Mouse (Mus musculus) lung, embryonic 15.5 days (tissue): Measurements from ENCODE around the gene Alyref. TPM values are rescaled to one million over a fixed set of nuclear protein-coding genes. Genes with fewer than 3 reads are reported as not detected.

ENCODE experiments used
- ATAC-seq: fragments of 200-750 bp; cut with Nextera tagmentation; 2 replicates; pipeline ENCODE4 v1.8.0; 2017; ENCODE audit warnings: moderate number of reproducible peaks, borderline replicate concordance; ENCODE audit not compliant: low FRiP score, low TSS enrichment; ENCODE audit errors: extremely low read depth
- H3K27ac ChIP-seq: fragments of 300-500 bp; sonication (generic); 2 replicates; pipeline ENCODE4 v1.5.1; 2015; ENCODE audit warnings: moderate library complexity, mild to moderate bottlenecking, inconsistent platforms
- H3K27me3 ChIP-seq: fragments of 300-500 bp; sonication (generic); 2 replicates; pipeline ENCODE4 v1.6.1; 2015; ENCODE audit warnings: inconsistent platforms
- H3K36me3 ChIP-seq: fragments of 300-500 bp; sonication (generic); 2 replicates; pipeline ENCODE4 v1.6.1; 2015; ENCODE audit warnings: inconsistent platforms
- H3K4me1 ChIP-seq: fragments of 300-500 bp; sonication (generic); 2 replicates; pipeline ENCODE4 v1.6.1; 2015; ENCODE audit warnings: inconsistent platforms
- H3K4me2 ChIP-seq: fragments of 300-500 bp; sonication (generic); 2 replicates; pipeline ENCODE4 v1.6.1; 2015; ENCODE audit warnings: inconsistent platforms, mild to moderate bottlenecking, moderate library complexity
- H3K4me3 ChIP-seq: fragments of 300-500 bp; sonication (generic); 2 replicates; pipeline ENCODE4 v1.5.1; 2015; ENCODE audit warnings: mild to moderate bottlenecking, inconsistent platforms
- H3K9ac ChIP-seq: fragments of 300-500 bp; sonication (generic); 2 replicates; pipeline ENCODE4 v1.6.1; 2015; ENCODE audit warnings: inconsistent platforms
- H3K9me3 ChIP-seq: fragments of 300-500 bp; sonication (generic); 2 replicates; pipeline ENCODE4 v1.6.1; 2016; ENCODE audit warnings: inconsistent platforms
- WGBS: fragments of 180-500 bp; shearing (Covaris S2); methylation state at CpG from one replicate; pipeline ENCODE4 v1.1.7; 2015; 5-methylcytosine and 5-hydroxymethylcytosine counted together
- polyA plus RNA-seq: library from polyadenylated mRNA; unstranded; fragments of >200 nt; fragmentation: Nextera tagmentation; extraction: Ambion mirVana; gene quantifications from 2 replicates; pipeline ENCODE4 v1.2.1, GENCODE M21; 2015

The Alyref gene
- polyA plus RNA-seq, 1 experiment from 2014 or later = 511 TPM

- peaks cover 35% of the 10 kb centered on the region for H3K36me3 ChIP-seq
- H3K9ac ChIP-seq = no peak overlapping the region
- no peak overlapping the region for H3K27ac ChIP-seq
- H3K4me3 ChIP-seq = no peak overlapping the region
- no peaks in the 10 kb centered on the region for H3K27me3 ChIP-seq
- ATAC-seq = no peak
- peaks cover 37% of the 10 kb centered on the region for H3K4me1 ChIP-seq
- no peak overlapping the region for H3K4me2 ChIP-seq
- H3K9me3 ChIP-seq = no peaks in the 10 kb centered on the region
These were observed 22.2 kb downstream of the Alyref start for GRCm38 (mm10) chr11:120575940-120576339.

DNA sequence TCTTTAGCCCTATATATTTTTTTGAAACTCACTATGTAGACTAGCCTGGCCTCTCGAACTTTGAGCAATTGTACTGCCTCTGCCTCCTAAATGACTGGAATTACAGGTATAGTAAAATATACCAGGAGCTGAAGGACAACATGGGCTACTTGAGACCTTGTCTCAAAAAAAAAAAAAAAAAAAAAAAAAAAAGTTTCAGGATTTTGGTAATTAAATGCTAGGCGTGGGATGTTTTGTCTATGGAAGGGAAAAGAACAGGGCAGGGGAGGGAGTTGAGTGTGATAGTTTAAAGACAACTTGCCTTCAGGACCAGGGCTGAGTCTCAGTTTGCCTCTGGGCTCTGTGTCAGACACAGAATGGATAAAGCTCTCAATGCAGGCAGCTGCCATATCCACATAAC is 23.1 kb downstream of the Alyref start:
- Histone ChIP-seq H3K36me3 (peaks cover 44% of the 10 kb centered on the region), H3K9ac (no peak overlapping the region), H3K4me3 (no peak overlapping the region), H3K27me3 (no peaks in the 10 kb centered on the region), H3K27ac (no peak overlapping the region), H3K4me1 (peaks cover 36% of the 10 kb centered on the region), H3K9me3 (no peaks in the 10 kb centered on the region), H3K4me2 (no peak overlapping the region)
- no peak for ATAC-seq
- WGBS = 89% methylated on average over 2 of the region's 2 CpGs

DNA sequence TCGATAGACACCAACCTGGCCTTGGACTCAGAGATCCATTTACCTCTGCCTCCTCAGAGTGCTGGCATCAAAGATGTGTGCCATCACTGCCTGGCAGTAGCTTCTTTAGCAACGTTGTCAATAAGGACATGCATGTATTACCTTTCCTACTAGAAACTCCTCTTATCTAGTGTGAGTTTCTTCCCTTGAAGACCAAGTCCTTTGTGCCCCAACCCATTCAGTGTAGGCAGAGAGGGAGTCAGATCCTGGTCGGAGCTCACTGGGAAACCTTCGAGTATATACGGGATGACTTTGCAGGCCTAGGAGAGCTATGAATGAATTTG is 23.9 kb downstream of the Alyref start:
- Histone ChIP-seq H3K9me3 (no peaks in the 10 kb centered on the region), H3K4me2 (peak overlapping the region; percentile 76), H3K36me3 (peaks cover 41% of the 10 kb centered on the region), H3K27me3 (no peaks in the 10 kb centered on the region), H3K9ac (peak overlapping the region; percentile 88), H3K4me1 (peaks cover 28% of the 10 kb centered on the region), H3K27ac (no peak overlapping the region), H3K4me3 (peak overlapping the region; percentile 88)
- 31% methylated on average over 5 of the region's 5 CpGs for WGBS
- ATAC-seq = no peak

DNA sequence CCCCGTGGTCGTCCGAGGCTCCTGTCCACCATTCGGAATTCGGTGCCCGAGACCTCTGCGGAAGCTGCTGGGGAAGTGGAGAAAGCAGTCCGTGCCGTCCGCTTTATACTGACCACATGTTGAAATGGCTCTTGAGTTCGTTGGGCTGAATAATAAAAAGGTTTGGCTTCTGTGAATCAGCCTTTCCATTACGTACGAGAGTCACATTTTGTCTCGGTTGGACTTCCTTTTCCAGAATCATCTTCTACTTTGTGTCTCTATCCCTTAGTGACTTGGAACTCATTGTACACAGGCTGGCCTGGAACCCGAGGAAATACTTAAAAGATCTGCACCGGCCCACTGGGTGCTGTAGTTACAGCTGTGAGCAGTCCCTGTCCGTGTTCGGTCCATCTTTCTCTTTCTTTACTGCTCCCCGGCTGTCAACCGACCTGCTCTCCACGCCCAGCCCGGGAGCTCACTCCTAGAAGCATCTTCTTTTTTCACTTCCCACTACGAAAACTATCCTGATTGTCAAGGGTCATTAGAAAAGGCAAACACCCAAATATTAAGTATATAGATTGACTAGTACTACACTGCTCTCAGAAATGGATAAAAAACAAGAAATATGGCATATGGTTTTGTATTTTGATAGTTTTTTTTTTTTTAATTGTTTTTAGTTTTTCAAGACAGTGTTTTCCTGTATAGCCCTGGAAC is 24.4 kb downstream of the Alyref start:
- peak overlapping the region; percentile 88 for H3K9ac ChIP-seq
- ATAC-seq = 0 out of 2 replicates have a peak, but pooled peaks have one; percentile 1
- under 1% methylated on average over 23 of the region's 23 CpGs for WGBS
- H3K27ac ChIP-seq = peak overlapping the region; percentile 93
- peaks cover 40% of the 10 kb centered on the region for H3K36me3 ChIP-seq
- peak overlapping the region; percentile 88 for H3K4me3 ChIP-seq
- H3K4me1 ChIP-seq = peaks cover 23% of the 10 kb centered on the region
- H3K27me3 ChIP-seq = no peaks in the 10 kb centered on the region
- peak overlapping the region; percentile 76 for H3K4me2 ChIP-seq
- H3K9me3 ChIP-seq = no peaks in the 10 kb centered on the region

DNA sequence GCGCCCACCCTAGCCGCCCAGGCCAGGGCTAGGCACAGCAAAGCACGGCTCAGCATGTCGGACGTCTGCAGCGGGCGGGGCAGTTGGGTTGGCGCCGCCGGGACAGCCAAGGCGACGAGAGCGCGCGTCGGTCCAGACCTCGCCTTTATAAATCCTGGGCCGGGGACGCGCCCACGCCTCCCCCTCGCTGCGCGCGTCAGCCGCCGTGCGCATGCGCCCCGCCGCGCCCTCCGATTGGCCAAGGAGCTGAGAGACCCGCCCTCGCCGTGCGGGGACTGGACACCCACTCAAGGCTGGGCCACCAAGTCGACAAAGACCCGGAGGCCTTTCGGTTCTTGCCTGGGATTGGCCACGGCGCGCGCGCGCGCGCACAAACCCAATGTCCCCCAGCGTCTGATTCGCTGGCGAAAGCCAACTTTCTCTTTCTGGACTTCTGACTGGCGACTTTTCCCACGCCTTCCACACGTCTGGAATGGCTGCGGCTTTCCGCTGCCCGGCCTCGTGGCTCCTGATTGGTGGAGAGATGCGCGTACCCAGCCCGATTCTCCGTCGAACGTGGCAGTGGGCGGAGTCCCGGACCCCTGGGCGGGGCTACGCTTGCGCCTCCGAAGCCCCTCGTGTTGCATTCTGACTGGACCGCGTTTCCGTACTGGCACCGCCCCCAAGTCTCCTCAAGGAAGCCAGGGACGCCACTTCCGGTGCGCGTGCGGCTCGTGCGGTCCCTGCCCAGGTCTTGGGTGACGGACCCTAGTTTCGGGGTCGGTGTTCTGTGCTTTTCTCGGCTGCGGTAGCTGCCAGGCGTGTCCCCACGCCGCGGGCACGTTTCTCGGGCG is 25.2 kb downstream of the Alyref start, which contains the start of gene P4hb:
Gene P4hb (minus strand): TSS at position 502 of the 833 bp plus-strand sequence.
- peak within 1 kb of the TSS; percentile 88 for H3K4me3 ChIP-seq
- WGBS = under 1% methylated on average over 94 of the region's 94 CpGs
- peak within 1 kb of the TSS; percentile 93 for H3K27ac ChIP-seq
- ATAC-seq = peak; percentile 97
- H3K27me3 ChIP-seq = no peaks in the 10 kb centered on the region
- H3K4me1 ChIP-seq = peaks cover 21% of the 10 kb centered on the region
- peaks cover 40% of the 10 kb centered on the region for H3K36me3 ChIP-seq
- H3K9ac ChIP-seq = peak within 1 kb of the TSS; percentile 94
- no peaks in the 10 kb centered on the region for H3K9me3 ChIP-seq
- peak within 1 kb of the TSS; percentile 76 for H3K4me2 ChIP-seq

GRCm38 (mm10) chr11:120572417-120572751 is 25.8 kb downstream of the Alyref start:
- Histone ChIP-seq H3K27me3 (no peaks in the 10 kb centered on the region), H3K4me2 (peak overlapping the region; percentile 70), H3K36me3 (peaks cover 40% of the 10 kb centered on the region), H3K9me3 (no peaks in the 10 kb centered on the region), H3K9ac (peak overlapping the region; percentile 94), H3K27ac (peak overlapping the region; percentile 93), H3K4me1 (peaks cover 21% of the 10 kb centered on the region), H3K4me3 (peak overlapping the region; percentile 88)
- peak; percentile 32 for ATAC-seq
- 0% methylated on average over 23 of the region's 24 CpGs for WGBS

- H3K9ac ChIP-seq = peak overlapping the region; percentile 94
- 5% methylated on average over 11 of the region's 11 CpGs for WGBS
- H3K9me3 ChIP-seq = no peaks in the 10 kb centered on the region
- peak overlapping the region; percentile 88 for H3K4me3 ChIP-seq
- H3K36me3 ChIP-seq = peaks cover 41% of the 10 kb centered on the region
- no peak for ATAC-seq
- peak overlapping the region; percentile 93 for H3K27ac ChIP-seq
- peak overlapping the region; percentile 70 for H3K4me2 ChIP-seq
- H3K4me1 ChIP-seq = peaks cover 21% of the 10 kb centered on the region
- no peaks in the 10 kb centered on the region for H3K27me3 ChIP-seq
These were observed 26.3 kb downstream of the Alyref start for GRCm38 (mm10) chr11:120571754-120572416.

- peaks cover 49% of the 10 kb centered on the region for H3K36me3 ChIP-seq
- WGBS = 45% methylated on average over 3 of the region's 3 CpGs
- no peak for ATAC-seq
These were observed 27.0 kb downstream of the Alyref start for GRCm38 (mm10) chr11:120571122-120571521.

DNA sequence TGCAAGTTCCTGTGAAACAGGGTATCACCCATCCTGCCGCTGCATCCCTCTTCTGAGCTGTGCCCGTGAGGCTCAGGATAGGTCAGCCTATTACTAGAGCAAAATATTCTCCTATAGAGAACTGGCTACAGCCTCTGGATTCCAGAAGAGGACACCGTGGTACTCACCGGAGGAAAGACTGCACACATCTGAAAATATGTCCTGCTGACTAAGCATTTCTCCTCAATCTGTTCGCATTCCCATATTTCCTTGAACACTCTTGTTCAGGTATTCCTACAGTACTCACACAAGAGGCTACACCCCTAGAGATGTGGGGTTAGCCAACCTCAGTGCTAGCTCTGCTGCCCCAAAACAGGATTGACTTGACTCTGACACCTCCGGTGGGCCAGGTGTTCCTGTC is 29.8 kb downstream of the Alyref start:
- Histone ChIP-seq H3K4me1 (peaks cover 13% of the 10 kb centered on the region), H3K27ac (no peak overlapping the region), H3K27me3 (no peaks in the 10 kb centered on the region), H3K4me3 (no peak overlapping the region), H3K9me3 (no peaks in the 10 kb centered on the region), H3K4me2 (no peak overlapping the region), H3K9ac (no peak overlapping the region), H3K36me3 (peaks cover 76% of the 10 kb centered on the region)
- 90% methylated on average over 6 of the region's 6 CpGs for WGBS
- ATAC-seq = no peak

More at GRCm38 (mm10) chr11:120571122-120571521, 27.0 kb downstream of the Alyref start:
- Histone ChIP-seq H3K27me3 (no peaks in the 10 kb centered on the region), H3K4me1 (peaks cover 21% of the 10 kb centered on the region), H3K9ac (peak overlapping the region; percentile 94), H3K4me3 (peak overlapping the region; percentile 88), H3K27ac (no peak overlapping the region), H3K4me2 (peak overlapping the region; percentile 70), H3K9me3 (no peaks in the 10 kb centered on the region)

- Histone ChIP-seq H3K9me3 (no peaks in the 10 kb centered on the region), H3K27ac (no peak overlapping the region), H3K4me2 (no peak overlapping the region), H3K36me3 (peaks cover 94% of the 10 kb centered on the region), H3K4me3 (no peak overlapping the region), H3K4me1 (no peaks in the 10 kb centered on the region), H3K9ac (no peak overlapping the region), H3K27me3 (no peaks in the 10 kb centered on the region)
- 85% methylated on average over 9 of the region's 9 CpGs for WGBS
- no peak for ATAC-seq
These were observed 33.1 kb downstream of the Alyref start for GRCm38 (mm10) chr11:120565114-120565513.

DNA sequence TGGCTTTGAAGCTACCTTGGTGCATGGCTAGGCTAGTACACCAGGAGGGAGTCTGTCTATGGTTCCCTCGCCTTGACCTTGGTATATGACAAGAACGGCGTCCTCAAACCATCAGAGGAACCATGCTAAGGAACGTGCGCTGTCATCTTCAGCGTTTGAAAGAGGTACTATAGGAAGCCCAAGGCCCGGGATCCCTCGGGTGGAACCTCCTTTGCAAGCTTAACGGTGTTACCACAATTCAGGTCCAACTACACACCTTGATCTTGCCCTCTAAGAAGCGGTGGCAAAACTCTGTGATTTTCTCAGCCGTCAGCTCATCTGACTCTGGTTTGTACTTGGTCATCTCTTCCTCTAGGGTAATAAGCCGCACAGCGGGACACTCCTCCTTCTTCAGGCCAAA is 35.2 kb downstream of the Alyref start:
- no peak overlapping the region for H3K4me3 ChIP-seq
- H3K36me3 ChIP-seq = peaks cover 93% of the 10 kb centered on the region
- no peak overlapping the region for H3K27ac ChIP-seq
- H3K27me3 ChIP-seq = no peaks in the 10 kb centered on the region
- no peaks in the 10 kb centered on the region for H3K4me1 ChIP-seq
- no peak for ATAC-seq
- 94% methylated on average over 13 of the region's 13 CpGs for WGBS
- no peak overlapping the region for H3K4me2 ChIP-seq
- no peak overlapping the region for H3K9ac ChIP-seq
- H3K9me3 ChIP-seq = no peaks in the 10 kb centered on the region
